Mouse (Mus musculus) kidney, adult 2 months (tissue): Measurements from ENCODE around the gene Sema4d.

Source experiments
- CTCF ChIP-seq: fragments of 200-500 bp; conservative IDR thresholded peaks from 2 replicates; pipeline ENCODE4 v1.5.1; 2011; ENCODE audit warnings: low read depth, mild to moderate bottlenecking, control low read depth, low read length, moderate library complexity, mixed read lengths; ENCODE audit not compliant: insufficient read depth, insufficient read length
- POLR2A ChIP-seq: fragments of 200-500 bp; IDR thresholded peaks from one replicate; pipeline ENCODE4 v1.6.1; 2011; ENCODE audit warnings: low read depth, low read length, control low read depth

DNA sequence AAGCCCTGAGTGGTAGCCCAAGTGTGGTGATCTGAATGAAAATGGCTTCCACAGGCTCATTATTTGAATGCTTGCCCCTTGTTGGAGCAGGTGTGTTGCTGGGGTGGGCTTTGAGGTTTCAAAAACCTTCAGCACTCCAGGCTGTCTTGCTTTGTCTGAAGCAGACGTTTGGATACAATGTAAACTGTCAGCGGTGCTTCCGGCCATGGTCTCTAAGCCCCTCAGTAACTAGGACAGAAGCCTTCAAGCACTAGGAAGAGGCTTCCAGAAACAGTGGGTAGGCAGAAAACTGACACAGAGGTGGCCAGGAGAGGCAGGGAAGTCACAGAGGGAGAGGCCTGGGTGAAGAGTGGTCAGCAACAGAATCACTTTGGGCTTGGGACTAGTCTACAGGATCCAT lies 49.7 kb downstream of the Sema4d start:
- TF ChIP-seq CTCF (no peak), POLR2A (no peak)
